Mouse (Mus musculus): Measurements from ENCODE around the gene Iqsec1.

GRCm38 (mm10) chr6:90722993-90723392 is 265.5 kb downstream of the Iqsec1 start:
- TF ChIP-seq POLR2A (IDR thresholded peaks at IDR 0.05; ENCODE audit: insufficient read depth, low read length) (no peak), EP300 (IDR thresholded peaks at IDR 0.05; ENCODE audit: insufficient read depth, low read depth, low read length) (no peak)
